Mouse (Mus musculus): ENCODE data around the gene Psap.

Psap gene

DNA sequence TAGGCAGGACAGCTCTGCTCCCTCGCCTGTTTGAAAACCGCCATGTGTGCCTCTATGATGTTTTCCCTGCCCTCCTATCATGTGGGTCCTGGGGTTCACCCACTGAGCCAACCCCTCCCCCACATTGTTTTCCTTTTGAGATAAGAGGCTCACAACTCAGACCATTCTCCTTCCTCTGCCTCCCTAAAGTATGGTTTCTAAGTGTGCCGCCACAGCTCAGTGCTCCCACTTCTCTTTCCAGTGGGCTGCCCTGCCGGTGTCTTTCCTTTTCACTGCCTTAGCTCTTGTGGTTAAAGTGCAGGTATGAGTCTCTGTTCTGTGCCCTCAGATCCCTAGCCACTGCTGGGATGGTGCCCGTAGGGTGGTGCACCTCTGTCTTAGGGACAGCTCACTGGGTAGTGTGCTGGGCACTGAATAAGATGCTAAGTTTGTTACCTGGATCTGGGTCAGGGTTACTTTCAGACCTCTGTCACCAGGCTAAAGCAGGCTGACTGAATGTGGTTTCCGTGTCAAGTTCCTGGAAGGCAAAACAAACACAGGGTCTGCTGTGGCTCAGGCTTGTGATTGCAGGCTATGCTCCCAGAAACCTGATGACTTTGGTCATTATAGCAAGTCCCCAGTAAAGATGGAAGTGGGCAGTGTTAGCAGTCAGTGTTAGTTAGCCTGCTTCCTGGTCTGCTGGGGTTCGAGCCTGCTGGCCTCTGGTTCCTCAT, 12.8 kb downstream of the Psap start:
- no peak for DNase-seq

DNA sequence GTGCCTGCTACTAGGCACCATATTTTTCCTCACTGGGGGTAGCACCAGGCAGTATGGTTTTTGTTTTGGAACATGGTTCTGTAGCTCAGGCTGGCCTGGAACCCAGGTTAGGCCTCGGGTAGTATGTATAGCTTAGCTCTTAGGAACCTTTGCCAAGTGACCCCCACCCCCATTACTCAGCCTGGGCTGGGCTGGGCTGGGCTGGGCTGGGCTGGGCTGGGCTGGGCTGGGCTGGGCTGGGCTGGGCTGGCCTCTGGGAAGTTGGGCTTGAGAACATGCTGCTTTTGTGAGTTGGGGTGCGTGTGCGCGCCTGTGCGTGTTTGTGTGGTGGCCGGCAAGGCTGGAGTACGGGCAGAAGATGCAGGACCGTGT, 13.3 kb downstream of the Psap start:
- DNase-seq, result no peak

DNA sequence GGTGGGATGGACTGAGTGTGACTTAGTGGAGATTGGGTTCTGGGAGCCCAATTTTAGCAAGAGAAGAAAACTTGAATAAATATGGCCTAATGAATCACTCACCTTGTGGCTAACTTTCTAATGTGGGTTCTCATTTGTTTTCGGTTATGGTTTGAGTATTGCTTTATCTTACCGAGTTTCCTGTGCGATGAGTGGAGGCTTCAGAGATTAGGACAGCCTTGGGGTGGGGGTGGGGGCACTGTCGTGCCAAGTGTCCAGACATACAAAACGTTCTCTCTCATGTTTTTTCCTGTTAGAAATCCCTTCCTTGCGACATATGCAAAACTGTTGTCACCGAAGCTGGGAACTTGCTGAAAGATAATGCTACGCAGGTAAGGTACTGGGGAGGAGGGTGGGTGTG, 14.8 kb downstream of the Psap start:
- DNase-seq, result no peak

DNA sequence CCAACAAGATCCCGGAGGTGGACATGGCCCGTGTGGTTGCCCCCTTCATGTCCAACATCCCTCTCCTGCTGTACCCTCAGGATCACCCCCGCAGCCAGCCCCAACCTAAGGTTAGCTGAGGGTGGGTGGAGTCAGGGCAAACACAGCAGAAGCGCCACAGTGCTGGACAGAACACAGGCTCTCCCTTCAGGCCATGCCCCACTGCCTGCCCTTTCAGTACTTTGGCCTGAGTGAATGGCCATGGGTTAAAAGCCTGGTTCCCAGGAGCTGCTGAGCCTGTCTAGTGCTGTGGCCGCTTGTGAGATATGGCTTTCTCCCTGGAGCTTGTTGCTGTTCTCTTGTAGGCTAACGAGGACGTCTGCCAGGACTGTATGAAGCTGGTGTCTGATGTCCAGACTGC, 17.2 kb downstream of the Psap start:
- DNase-seq, result peak; percentile 48 to 73

DNA sequence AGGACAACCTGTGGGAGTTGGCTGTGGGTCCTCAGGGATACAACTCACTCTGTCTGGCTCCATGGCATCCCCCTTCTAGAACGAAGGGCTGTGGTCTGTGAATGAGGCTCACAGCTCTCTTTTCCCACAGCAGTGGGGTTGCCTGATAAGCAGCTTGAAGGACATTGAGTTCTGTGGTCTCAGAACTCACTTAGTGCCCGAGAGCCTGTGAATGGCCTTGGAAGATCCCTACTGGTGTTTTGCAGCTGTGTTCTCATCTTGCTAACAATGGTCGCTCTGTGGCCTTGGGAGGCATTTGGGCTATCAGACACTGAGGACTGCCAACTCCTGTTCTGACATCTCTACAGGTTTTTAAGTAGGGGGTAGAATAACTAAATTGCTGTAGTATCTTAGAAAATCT, 17.9 kb downstream of the Psap start:
- no peak for DNase-seq

DNA sequence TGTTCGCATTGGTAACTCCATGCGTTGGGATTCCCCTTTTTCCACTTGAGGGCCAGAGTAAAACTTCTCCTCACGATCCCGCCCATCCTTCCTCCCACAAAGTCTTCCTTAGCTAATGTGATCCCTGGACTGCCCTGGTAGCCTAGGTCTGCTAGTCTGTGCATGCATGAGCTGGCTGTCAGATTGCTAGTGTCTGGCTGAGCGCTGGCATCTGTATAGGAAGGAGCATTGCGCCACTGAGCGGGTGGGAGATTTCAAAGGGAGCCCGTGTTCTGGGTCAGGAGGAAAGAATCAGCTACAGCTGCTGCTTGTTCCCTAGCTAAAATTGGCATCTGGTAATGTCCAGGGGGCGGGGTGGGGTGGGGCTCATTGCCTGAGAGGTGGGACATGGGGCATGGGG, 18.6 kb downstream of the Psap start:
- no peak for DNase-seq

DNA sequence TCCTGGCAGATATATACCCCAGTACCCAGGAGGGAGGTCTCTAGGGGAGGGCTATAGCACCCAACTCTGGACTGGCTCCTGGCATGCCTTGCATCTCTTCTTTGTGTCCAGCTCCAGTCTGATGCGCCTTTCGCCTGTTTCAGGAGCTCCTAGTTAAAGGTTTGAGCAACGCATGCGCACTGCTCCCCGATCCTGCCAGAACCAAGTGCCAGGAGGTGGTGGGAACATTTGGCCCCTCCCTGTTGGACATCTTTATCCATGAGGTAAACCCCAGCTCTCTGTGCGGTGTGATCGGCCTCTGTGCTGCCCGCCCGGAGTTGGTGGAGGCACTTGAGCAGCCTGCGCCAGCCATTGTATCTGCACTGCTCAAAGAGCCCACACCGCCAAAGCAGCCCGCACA, 22.2 kb downstream of the Psap start:
- no peak for DNase-seq

DNA sequence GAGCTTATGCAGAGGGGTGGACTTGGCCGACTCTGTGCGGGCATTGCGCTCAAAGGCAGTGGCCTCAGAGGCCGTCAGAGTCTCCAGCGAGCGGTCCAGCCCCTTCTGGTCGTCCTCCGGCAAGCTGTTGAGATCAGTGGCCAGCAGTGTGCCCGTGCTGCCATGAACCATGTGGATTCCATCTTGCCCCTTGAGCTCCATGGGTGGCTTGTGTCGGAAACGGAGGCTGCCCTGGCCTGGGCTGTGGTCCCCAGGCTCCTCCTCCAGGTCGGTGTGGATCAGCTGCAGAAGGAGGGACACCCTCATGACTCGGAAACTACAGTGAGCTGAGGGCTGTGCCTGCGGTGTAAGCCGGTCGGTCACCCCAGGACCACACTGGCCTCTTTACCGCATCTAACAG, 26.0 kb downstream of the Psap start:
- DNase-seq, result no peak

DNA sequence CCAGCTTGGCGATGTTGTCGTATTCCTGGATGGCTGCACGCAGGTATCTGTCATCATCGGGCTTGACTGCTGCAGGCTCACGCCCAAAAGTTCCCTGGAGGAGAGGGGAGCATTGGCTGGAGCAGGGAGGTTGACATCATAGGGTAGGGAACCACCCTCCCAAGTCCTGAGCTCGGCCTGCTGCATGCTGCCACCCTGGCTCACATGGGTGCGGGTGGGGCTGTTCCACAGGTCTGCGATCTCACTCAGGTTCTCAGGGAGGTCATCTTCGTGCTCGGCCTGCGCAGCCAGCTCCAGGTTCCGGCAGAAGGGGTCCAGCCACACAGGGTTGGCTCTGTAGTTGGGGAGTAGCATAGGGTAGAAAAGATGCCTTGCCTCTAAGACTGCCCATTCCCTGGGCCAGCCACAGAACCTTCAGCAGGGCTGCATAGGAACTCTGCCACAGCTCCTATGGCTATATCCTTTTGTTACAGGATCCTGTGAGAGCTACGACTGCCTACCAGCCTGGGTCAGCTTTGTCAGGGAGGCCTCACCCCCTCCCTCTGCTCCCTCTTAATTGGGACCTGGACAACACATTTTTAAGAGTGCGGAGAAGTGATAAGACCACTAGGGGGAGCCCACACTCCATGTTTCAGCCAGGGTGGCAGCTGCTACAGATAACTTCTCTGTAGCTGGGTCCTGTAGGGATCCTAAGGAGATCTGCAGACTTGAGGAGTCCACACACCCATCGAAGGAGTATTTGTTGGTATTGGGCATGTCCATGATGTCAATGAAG, 27.6 kb downstream of the Psap start:
- DNase-seq, result peak; percentile 79 to 80

DNA sequence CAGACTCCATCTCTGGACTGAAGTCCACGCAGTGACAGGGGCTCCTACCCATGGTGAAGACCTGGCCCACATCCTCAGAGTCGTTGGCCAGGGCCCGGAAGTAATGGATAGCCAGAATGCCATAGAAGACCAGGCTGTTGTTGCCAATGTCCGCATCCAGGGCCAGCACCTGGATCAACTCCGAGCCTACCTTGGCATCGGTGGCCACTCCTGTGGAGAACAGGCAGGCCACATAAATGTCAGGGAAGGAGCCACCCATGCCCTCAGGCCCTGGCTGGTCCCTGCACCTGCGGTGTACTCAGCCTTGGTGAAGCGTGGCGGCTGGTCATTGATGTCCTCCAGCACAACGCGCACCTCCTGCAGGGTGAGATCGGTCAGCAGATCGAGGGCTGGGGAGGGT, 33.2 kb downstream of the Psap start:
- DNase-seq, result no peak

DNA sequence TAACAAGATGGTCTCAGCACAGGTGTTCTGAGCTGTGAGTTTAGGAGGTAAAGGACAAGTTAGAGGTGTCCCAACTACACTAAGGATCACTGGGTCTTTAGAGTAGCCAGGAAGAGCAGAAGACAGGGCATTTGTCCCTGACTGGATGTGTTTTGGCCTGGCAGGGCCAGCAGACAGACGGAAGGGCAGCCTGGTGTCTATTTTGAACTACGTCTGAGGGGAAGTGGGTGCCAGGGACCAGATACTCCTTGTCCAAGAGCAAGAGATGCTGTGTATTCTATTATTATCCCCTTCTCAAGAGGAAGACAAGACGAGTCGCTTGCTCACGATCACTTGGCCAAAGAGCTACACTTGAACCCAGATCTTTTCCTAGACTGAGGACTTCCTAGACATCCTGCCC, 36.2 kb downstream of the Psap start:
- no peak for DNase-seq

DNA sequence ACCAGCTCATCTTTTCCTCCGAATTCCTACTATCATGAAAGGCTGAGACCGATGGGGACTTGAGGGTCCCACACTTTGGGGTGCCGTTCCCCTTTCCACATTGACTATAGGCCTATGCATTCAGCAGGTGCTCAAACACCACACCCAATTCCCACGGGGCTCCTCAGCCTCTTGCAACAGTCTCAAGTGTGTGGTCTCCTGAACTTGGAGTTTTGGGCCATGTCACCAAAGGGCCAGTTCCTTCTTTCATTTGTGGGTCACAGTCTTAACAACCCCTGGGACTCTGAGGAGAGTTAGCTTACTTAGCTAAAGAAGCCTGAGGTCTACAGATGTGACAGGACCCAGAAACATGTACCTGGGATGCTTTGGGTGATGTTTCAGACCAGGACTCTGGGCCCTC, 38.7 kb downstream of the Psap start:
- peak in 1 of 2 experiments; percentile 12 for DNase-seq

DNA sequence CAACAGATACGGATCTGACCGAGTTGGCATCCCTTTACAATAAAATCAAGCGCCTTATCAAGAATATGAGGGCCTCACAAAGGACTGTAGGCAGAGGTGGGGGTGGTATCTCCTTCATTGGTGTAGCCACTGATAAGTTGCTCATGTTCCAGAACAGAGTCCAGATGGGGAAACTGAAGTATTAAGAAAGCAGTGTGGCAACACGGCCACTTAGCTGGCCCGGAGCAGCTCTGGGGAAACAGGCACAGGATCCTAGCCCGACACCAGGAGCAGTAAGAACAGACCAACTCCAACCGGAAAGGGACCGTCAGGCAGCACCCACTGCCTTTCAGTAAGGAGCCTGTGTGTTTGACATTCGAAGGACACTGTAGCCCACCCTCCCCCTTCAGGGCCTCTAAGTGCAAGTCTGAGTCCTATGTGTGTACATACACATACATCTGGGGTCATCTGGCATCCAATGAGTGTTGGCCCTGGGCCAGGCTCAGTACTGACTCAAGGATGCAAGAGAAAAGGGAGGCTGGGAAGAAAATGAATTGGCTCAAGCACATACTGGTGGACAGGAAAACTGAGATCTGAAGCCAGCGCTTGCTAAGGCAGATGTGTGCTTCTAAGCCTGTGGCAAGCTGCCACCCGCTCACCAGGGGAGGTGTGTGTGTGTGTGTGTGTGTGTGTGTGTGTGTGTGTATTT, 51.7 kb downstream of the Psap start:
- DNase-seq, result peak in 1 of 2 experiments; percentile 33

DNA sequence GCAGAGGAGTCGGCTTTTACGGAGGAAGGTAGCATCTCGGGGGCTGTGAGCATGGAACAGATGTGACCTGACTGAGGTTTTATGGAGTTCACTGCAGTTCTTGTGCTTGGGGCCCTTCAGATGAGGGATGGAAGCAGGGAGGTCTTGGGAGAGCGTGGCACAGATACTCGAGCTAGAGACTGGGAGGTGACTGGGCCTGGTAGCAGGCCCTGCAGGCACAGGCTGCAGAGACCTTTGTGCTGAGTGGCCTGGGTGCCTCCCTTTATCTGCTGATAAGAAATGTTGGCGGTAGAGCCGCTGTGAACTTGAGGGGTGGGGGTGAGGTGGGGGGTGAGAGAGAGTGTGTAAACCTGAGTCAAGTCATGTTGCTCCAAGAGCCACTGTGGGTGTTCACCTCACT, 57.2 kb downstream of the Psap start:
- DNase-seq, result no peak

DNA sequence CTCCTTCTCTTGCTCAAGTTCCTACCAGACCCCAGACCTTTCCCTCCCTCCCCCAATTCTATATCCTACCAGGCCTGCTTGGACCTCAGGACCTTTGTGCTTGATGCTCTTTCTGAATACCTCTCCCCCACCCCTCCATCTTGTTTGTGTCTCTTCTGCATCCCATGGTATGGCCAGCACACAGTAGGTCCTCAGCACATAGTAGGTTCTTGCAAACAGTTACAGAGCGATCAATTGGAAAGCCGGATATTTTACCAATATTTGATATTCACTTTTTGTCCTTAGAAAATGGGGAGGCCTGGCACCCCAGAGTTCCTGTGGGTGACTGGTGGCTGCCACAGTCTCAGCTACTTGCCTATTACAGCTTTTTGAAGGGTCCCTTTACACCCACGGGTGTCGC, 57.6 kb downstream of the Psap start:
- no peak for DNase-seq

DNA sequence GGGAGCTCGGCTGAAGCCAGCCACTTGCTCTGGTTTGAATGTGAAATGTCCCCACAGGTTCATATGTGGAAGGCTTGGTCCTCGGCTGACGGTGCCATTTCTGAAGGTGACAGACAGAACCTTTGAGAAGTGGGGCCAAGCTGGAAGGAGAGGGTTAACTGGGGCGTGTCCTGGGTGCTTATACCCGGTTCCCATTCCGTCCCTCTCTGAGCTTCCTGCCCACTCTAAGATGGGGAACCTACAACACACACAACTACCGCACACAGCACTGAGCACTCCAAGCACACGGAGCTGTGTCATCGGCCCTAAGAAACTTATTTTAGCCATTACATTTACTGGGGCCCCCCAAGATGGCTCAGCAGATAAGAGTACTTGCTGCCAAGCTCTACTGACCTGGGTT, 64.1 kb downstream of the Psap start:
- DNase-seq, result no peak

DNA sequence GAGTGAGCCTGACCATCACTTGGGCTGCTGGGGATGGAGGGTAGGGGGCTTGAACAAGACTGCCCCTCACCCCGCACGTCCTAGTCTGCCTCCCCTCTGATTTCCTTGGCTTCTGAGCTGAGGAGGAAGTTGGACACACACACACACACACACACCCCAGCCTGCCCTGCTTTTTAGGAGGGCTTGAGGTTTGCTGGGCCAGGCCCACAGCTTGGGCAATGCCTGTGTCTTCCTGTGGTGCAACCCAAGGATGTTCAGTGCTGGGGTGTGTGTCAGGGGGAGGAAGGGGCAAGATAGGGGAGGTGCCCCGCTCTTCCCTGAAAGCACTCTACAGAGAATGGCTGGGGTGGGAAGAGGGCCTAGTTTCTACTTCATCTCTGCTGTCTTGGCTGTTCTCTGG, 66.7 kb downstream of the Psap start:
- DNase-seq, result peak in 1 of 2 experiments; percentile 31

DNA sequence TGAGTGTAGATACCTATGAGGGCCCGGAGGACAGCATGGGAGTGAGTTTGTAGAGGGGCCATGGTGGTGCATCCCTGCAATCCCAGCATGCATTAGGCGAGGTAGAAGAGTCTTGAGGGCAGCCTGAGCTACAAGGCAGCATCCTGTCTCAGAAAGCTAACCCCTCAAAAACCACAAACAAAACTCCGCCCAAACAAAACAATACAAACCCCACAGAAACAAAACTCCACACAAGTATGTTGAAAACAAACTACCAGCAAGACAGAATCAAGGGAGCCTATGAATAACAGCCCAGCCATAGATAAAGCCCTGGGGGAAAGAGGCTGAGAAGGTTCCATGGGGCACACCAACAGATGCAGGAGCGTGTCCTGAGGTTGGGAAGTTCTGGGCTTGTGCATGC, 68.6 kb downstream of the Psap start:
- no peak for DNase-seq

DNA sequence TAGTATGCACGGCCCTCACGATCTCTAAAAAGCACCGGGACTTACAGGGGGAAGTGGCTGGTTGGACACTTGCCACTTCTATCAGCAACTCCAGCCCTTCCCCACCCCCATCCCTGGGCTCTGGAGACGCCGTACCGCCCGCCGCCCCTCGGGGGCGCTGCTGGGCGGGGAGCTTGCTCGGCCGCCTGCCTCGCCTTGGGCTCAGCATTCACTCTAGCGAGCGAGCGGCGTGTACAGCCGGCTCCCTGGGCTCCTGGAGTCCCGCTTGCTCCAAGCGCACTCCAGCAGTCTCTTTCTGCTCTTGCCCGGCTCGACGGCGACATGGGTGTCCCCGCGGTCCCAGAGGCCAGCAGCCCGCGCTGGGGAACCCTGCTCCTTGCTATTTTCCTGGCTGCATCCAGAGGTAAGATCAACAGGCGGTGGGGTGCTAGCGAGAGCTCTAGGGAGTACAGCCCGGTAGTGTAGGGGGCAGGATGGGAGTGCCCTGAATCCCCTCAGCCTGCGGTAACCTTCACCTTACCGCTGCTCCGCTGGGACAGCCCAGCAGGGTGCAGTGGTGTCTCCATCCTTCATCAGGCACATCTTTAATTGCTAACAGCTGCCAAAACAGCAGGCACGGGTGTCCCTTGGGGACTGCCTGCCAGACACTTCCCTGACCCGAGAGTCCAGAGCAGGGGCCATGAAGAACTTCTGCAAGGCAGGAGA, 69.4 kb downstream of the Psap start, which contains the start of gene Vsir:
Gene Vsir (plus strand): TSS at position 151 of the 705 bp plus-strand sequence.
- DNase-seq, result peak; percentile 69 to 77

DNA sequence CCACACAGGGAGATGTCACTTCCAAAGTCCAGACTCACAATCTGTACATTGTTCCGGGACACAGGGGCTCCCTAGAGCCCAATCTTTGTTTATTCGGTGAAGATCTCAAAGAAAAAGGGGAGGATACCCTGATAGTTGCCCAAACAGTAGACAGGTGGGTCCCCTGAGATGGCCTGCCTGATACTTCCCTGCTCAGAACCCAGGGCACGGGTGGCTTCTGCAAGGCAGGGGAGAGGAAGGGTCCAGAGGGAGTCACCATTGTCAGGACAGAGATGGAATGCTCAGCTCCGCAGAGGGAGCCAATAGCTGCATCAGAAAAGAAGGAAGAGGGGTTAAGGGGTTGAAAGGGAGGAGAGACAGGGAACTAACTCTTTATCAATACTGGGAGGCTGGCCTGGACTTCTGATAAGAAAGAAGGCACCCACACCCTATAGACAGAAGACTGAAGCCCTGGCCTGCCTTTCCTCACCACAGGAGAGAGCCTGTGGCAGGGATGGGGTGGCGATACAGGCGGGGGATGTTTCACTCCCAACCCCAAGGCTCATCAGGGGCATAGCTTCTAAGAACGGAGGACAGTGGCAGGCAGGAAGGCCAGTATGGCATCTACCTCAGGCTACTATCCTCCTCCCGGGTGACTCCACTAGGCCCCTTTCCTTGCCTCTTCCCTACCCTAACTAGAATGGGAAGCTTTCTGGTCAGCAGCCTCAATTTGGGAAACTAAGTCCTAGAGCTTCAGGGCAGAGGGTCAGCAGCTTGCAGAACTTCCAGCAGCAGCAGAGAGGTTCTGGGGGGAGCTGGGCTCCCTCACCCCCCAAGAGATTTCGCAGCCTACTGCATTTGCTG, 70.6 kb downstream of the Psap start:
- peak in 1 of 2 experiments; percentile 21 for DNase-seq

DNA sequence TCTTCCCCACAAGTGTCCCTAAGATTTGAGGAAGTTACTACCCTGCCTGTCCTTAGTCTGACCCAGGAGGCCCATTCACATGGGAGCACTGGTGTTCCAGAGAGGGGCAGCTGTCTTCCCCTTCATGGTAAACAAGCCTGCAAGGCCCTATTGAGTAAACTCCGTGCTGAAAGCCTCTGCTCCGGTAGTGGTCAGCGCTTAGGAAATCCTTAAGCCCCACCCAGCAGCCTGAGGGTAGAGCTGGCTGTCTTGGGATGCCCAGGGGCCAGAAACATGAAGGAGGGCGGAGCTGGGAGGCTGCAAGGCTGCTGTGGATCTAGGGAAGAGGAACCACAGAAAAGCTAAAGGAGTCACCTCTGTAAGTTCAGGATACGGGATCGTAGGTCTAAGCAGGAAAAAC, 71.6 kb downstream of the Psap start:
- peak; percentile 34 to 67 for DNase-seq

DNA sequence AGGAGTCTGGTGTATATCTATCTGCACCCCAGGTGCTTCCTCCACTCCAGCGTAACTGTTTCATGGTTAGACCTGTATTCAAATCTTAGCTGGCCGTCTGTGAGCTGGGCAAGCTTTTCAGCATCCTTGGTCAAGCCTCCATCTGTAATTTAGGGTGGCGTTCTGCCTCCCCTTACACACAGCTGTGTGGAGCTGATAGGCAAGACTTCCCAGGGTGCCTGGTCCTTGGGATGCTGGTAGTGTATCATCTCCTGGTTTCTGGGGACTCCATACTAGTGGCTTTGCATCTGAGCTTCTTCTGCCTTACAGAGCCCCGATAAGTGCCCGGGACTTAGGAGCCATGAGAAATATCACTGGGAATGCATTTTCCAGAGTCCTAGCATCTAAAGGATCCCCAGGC, 72.2 kb downstream of the Psap start:
- no peak for DNase-seq
